Mouse (Mus musculus): Measurements from ENCODE around the gene Tmem176b. TPM values are rescaled to one million over a fixed set of nuclear protein-coding genes. Genes with fewer than 3 reads are reported as not detected.

Gene Tmem176b
- polyA plus RNA-seq, 1 experiment from 2014 or later, result 215 TPM

GRCm38 (mm10) chr6:48784406-48784805 lies 56.9 kb downstream of the Tmem176b start:
- Histone ChIP-seq H3K9ac (ENCODE audit: low read depth, low read length) (no peak overlapping the region), H3K27ac (ENCODE audit: low read length) (no peak overlapping the region)
- 71% methylated on average over 1 of the region's 1 CpGs for WGBS (ENCODE audit: insufficient replicate concordance)

More at GRCm38 (mm10) chr6:48784406-48784805, 56.9 kb downstream of the Tmem176b start:
- H3K4me1 ChIP-seq (ENCODE audit: control insufficient read depth, low read depth, low read length), result no peaks in the 10 kb centered on the region
- ATAC-seq (ENCODE audit: low read depth), result no peak
- no peaks in the 10 kb centered on the region for H3K36me3 ChIP-seq (ENCODE audit: control insufficient read depth, insufficient read depth)
- H3K27me3 ChIP-seq (ENCODE audit: control insufficient read depth, insufficient read depth, low read depth, low read length), result no peaks in the 10 kb centered on the region
- H3K4me3 ChIP-seq (ENCODE audit: low read depth, low read length), result no peak overlapping the region
- no peaks in the 10 kb centered on the region for H3K9me3 ChIP-seq (replicated peaks; ENCODE audit: control insufficient read depth, low read length)
- no peak overlapping the region for H3K4me2 ChIP-seq (ENCODE audit: low read depth, low read length)

Other genes starting within 250 kb of the Tmem176b start
- 11.7 and 14.0 TPM in 2 replicates for gene Repin1, start 247.6 kb downstream of the Tmem176b start, polyA plus RNA-seq (2015; fragmentation: Nextera tagmentation; extraction: Ambion mirVana)
- not detected in 2 replicates for gene Gm44965, start 247.6 kb downstream of the Tmem176b start, polyA plus RNA-seq (2015; fragmentation: Nextera tagmentation; extraction: Ambion mirVana)
- gene Zfp775, start 239.4 kb downstream of the Tmem176b start, polyA plus RNA-seq (2015; fragmentation: Nextera tagmentation; extraction: Ambion mirVana), result 2.2 and 2.3 TPM in 2 replicates
- 0.13 and 0.19 TPM in 2 replicates for gene AI854703, start 214.7 kb downstream of the Tmem176b start, polyA plus RNA-seq (2015; fragmentation: Nextera tagmentation; extraction: Ambion mirVana)
- gene Gimap8, start 194.3 kb downstream of the Tmem176b start, polyA plus RNA-seq (2015; fragmentation: Nextera tagmentation; extraction: Ambion mirVana), result 1.0 and 1.1 TPM in 2 replicates
- 7.2 and 9.8 TPM in 2 replicates for gene Gimap9, start 165.4 kb downstream of the Tmem176b start, polyA plus RNA-seq (2015; fragmentation: Nextera tagmentation; extraction: Ambion mirVana)
- gene Gimap4, start 156.9 kb downstream of the Tmem176b start, polyA plus RNA-seq (2015; fragmentation: Nextera tagmentation; extraction: Ambion mirVana), result 11.0 and 11.4 TPM in 2 replicates
- gene Gimap6, start 133.3 kb downstream of the Tmem176b start, polyA plus RNA-seq (2015; fragmentation: Nextera tagmentation; extraction: Ambion mirVana), result 8.9 and 9.9 TPM in 2 replicates
- gene Gm28053, start 122.9 kb downstream of the Tmem176b start, polyA plus RNA-seq (2015; fragmentation: Nextera tagmentation; extraction: Ambion mirVana), result 0.40 TPM in 1 of 2 replicates, not detected in the other
- gene Gimap7, start 122.9 kb downstream of the Tmem176b start, polyA plus RNA-seq (2015; fragmentation: Nextera tagmentation; extraction: Ambion mirVana), result 0.13 and 0.16 TPM in 2 replicates
- gene Gimap1, start 102.4 kb downstream of the Tmem176b start, polyA plus RNA-seq (2015; fragmentation: Nextera tagmentation; extraction: Ambion mirVana), result 5.7 and 5.9 TPM in 2 replicates
- 2.5 and 2.8 TPM in 2 replicates for gene Gimap5, start 95.3 kb downstream of the Tmem176b start, polyA plus RNA-seq (2015; fragmentation: Nextera tagmentation; extraction: Ambion mirVana)
- gene Gimap3, start 70.6 kb downstream of the Tmem176b start, polyA plus RNA-seq (2015; fragmentation: Nextera tagmentation; extraction: Ambion mirVana), result 0.20 and 0.37 TPM in 2 replicates
- gene Tmem176a, start 577 bp downstream of the Tmem176b start, polyA plus RNA-seq (2015; fragmentation: Nextera tagmentation; extraction: Ambion mirVana), result 138 and 147 TPM in 2 replicates
- 0.20 TPM in 1 of 2 replicates, not detected in the other for gene Aoc1, start 31.4 kb upstream of the Tmem176b start, polyA plus RNA-seq (2015; fragmentation: Nextera tagmentation; extraction: Ambion mirVana)
- gene 1600015I10Rik, start 88.4 kb upstream of the Tmem176b start, polyA plus RNA-seq (2015; fragmentation: Nextera tagmentation; extraction: Ambion mirVana), result not detected in 2 replicates
- gene Doxl2, start 133.5 kb upstream of the Tmem176b start, polyA plus RNA-seq (2015; fragmentation: Nextera tagmentation; extraction: Ambion mirVana), result not detected in 2 replicates
- gene Svs1, start 145.4 kb upstream of the Tmem176b start, polyA plus RNA-seq (2015; fragmentation: Nextera tagmentation; extraction: Ambion mirVana), result not detected in 2 replicates
- 0.25 and 0.48 TPM in 2 replicates for gene Gpnmb, start 195.1 kb upstream of the Tmem176b start, polyA plus RNA-seq (2015; fragmentation: Nextera tagmentation; extraction: Ambion mirVana)
- 28.8 and 30.0 TPM in 2 replicates for gene Malsu1, start 232.3 kb upstream of the Tmem176b start, polyA plus RNA-seq (2015; fragmentation: Nextera tagmentation; extraction: Ambion mirVana)

Measured in liver, embryonic 16.5 days (tissue).